Mouse (Mus musculus) midbrain, postnatal 0 days (tissue): ENCODE measurements at regions not wholly inside any gene's neighbourhood (a gene's known extent, or its start where the extent isn't known, plus 50 kb on each side); places are given as distances from the start of the nearest gene placed in this dataset.

Source experiments
- ATAC-seq: fragments of 200-750 bp; cut with Nextera tagmentation; 2 replicates; pipeline ENCODE4 v1.8.0; 2017; ENCODE audit warnings: moderate number of reproducible peaks, mild to moderate bottlenecking, moderate TSS enrichment, moderate library complexity; ENCODE audit not compliant: low FRiP score
- DNase-seq: peaks from one replicate; pipeline ENCODE4 v3.0.0-alpha.2; 2015; ENCODE audit warnings: low spot score
- H3K27ac ChIP-seq: fragments of 300-500 bp; sonication (generic); 2 replicates; pipeline ENCODE4 v1.5.1; 2014; ENCODE audit warnings: low read depth, mild to moderate bottlenecking, low read length, mixed read lengths
- H3K27me3 ChIP-seq: fragments of 300-500 bp; sonication (generic); 2 replicates; pipeline ENCODE4 v1.6.1; 2014; ENCODE audit warnings: low read length, control low read depth, mixed read lengths; ENCODE audit not compliant: insufficient read depth
- H3K36me3 ChIP-seq: fragments of 300-500 bp; sonication (generic); 2 replicates; pipeline ENCODE4 v1.6.1; 2014; ENCODE audit warnings: low read length, control low read depth, mixed read lengths; ENCODE audit not compliant: insufficient read depth
- H3K4me1 ChIP-seq: fragments of 300-500 bp; sonication (generic); 2 replicates; pipeline ENCODE4 v1.6.1; 2014; ENCODE audit warnings: mild to moderate bottlenecking, control low read depth, antibody characterized with exemption, low read length, mixed read lengths; ENCODE audit not compliant: insufficient read depth
- H3K4me2 ChIP-seq: fragments of 300-500 bp; sonication (generic); 2 replicates; pipeline ENCODE4 v1.6.1; 2014; ENCODE audit warnings: low read depth, mild to moderate bottlenecking, low read length, mixed read lengths; ENCODE audit not compliant: poor library complexity, severe bottlenecking
- H3K4me3 ChIP-seq: fragments of 300-500 bp; sonication (generic); 2 replicates; pipeline ENCODE4 v1.5.1; 2014; ENCODE audit warnings: low read depth, mild to moderate bottlenecking, low read length, moderate library complexity
- H3K9ac ChIP-seq: fragments of 300-500 bp; sonication (generic); replicated peaks from 2 replicates; pipeline ENCODE4 v1.6.1; 2014; ENCODE audit warnings: mild to moderate bottlenecking, low read length, moderate library complexity, mixed read lengths; ENCODE audit not compliant: poor library complexity, severe bottlenecking
- H3K9me3 ChIP-seq: fragments of 300-500 bp; sonication (generic); 2 replicates; pipeline ENCODE4 v1.6.1; 2016; ENCODE audit warnings: low read length, control low read depth
- CTCF ChIP-seq: IDR thresholded peaks from 2 replicates; pipeline ENCODE4 v1.5.1; 2016; ENCODE audit warnings: antibody characterized with exemption, mild to moderate bottlenecking
- WGBS: fragments of 180-500 bp; shearing (Covaris S2); extraction: QIAGEN DNeasy Blood & Tissue Kit; methylation state at CpG from one replicate; pipeline ENCODE4 v1.1.7; 2014; 5-methylcytosine and 5-hydroxymethylcytosine counted together

GRCm38 (mm10) chr12:69476631-69477091 lies 104.4 kb upstream of the Gm9887 start:
- Histone ChIP-seq H3K4me2 (peak overlapping the region; percentile 45), H3K4me1 (peaks cover 11% of the 10 kb centered on the region; the same call in 1 of the 2 replicates), H3K27ac (no peak overlapping the region), H3K4me3 (peak overlapping the region; percentile 20; the same call in 1 of the 2 replicates), H3K27me3 (no peaks in the 10 kb centered on the region), H3K36me3 (no peaks in the 10 kb centered on the region), H3K9ac (peak overlapping the region; percentile 55; the same call in 1 of the 2 replicates), H3K9me3 (no peaks in the 10 kb centered on the region)
- 10% methylated on average over 18 of the region's 18 CpGs for WGBS
- no peak for TF ChIP-seq CTCF
- ATAC-seq (no peak), DNase-seq (peak; percentile 35)

- no peak overlapping the region for H3K4me2 ChIP-seq
- DNase-seq (peak; percentile 26), ATAC-seq (no peak)
- H3K9ac ChIP-seq = no peak overlapping the region
- H3K4me1 ChIP-seq = peaks cover 11% of the 10 kb centered on the region; the same call in 1 of the 2 replicates
- H3K4me3 ChIP-seq = no peak overlapping the region
- 77% methylated on average over 4 of the region's 4 CpGs for WGBS
- H3K27ac ChIP-seq = no peak overlapping the region
- no peak for TF ChIP-seq CTCF
- H3K9me3 ChIP-seq = no peaks in the 10 kb centered on the region
- H3K27me3 ChIP-seq = no peaks in the 10 kb centered on the region
- H3K36me3 ChIP-seq = no peaks in the 10 kb centered on the region
Observed at GRCm38 (mm10) chr12:69476131-69476530, 103.9 kb upstream of the Gm9887 start.

- WGBS = 66% methylated on average over 17 of the region's 17 CpGs
- H3K4me3 ChIP-seq = no peak overlapping the region
- no peaks in the 10 kb centered on the region for H3K27me3 ChIP-seq
- no peaks in the 10 kb centered on the region for H3K9me3 ChIP-seq
- DNase-seq (peak; percentile 51), ATAC-seq (peak; percentile 38; the same call in 1 of the 2 replicates)
- TF ChIP-seq CTCF = no peak
- H3K9ac ChIP-seq = no peak overlapping the region
- H3K36me3 ChIP-seq = no peaks in the 10 kb centered on the region
- H3K4me2 ChIP-seq = no peak overlapping the region
- H3K4me1 ChIP-seq = peaks cover 11% of the 10 kb centered on the region; the same call in 1 of the 2 replicates
- no peak overlapping the region for H3K27ac ChIP-seq
Observed at GRCm38 (mm10) chr12:69474916-69475661, 102.8 kb upstream of the Gm9887 start.

GRCm38 (mm10) chr12:69474141-69474915 lies 102.1 kb upstream of the Gm9887 start:
- H3K9ac ChIP-seq = no peak overlapping the region
- H3K4me1 ChIP-seq = peaks cover 11% of the 10 kb centered on the region; the same call in 1 of the 2 replicates
- H3K36me3 ChIP-seq = no peaks in the 10 kb centered on the region
- no peak overlapping the region for H3K4me2 ChIP-seq
- no peak overlapping the region for H3K27ac ChIP-seq
- peak; percentile 20; the same call in 1 of the 2 replicates for ATAC-seq
- no peak overlapping the region for H3K4me3 ChIP-seq
- H3K27me3 ChIP-seq = no peaks in the 10 kb centered on the region
- 24% methylated on average over 14 of the region's 14 CpGs for WGBS
- no peak for DNase-seq
- TF ChIP-seq CTCF = no peak
- H3K9me3 ChIP-seq = no peaks in the 10 kb centered on the region

GRCm38 (mm10) chr12:69473379-69474057 lies 101.3 kb upstream of the Gm9887 start:
- H3K27ac ChIP-seq = no peak overlapping the region
- H3K9me3 ChIP-seq = no peaks in the 10 kb centered on the region
- peaks cover 11% of the 10 kb centered on the region; the same call in 1 of the 2 replicates for H3K4me1 ChIP-seq
- ATAC-seq = no peak
- H3K36me3 ChIP-seq = no peaks in the 10 kb centered on the region
- no peak overlapping the region for H3K4me3 ChIP-seq
- TF ChIP-seq CTCF = no peak
- no peak for DNase-seq
- no peaks in the 10 kb centered on the region for H3K27me3 ChIP-seq
- no peak overlapping the region for H3K4me2 ChIP-seq
- WGBS = 73% methylated on average over 13 of the region's 13 CpGs
- no peak overlapping the region for H3K9ac ChIP-seq
